ENCODE assay signal across 8 mouse cellular contexts in the genomic region with DNA sequence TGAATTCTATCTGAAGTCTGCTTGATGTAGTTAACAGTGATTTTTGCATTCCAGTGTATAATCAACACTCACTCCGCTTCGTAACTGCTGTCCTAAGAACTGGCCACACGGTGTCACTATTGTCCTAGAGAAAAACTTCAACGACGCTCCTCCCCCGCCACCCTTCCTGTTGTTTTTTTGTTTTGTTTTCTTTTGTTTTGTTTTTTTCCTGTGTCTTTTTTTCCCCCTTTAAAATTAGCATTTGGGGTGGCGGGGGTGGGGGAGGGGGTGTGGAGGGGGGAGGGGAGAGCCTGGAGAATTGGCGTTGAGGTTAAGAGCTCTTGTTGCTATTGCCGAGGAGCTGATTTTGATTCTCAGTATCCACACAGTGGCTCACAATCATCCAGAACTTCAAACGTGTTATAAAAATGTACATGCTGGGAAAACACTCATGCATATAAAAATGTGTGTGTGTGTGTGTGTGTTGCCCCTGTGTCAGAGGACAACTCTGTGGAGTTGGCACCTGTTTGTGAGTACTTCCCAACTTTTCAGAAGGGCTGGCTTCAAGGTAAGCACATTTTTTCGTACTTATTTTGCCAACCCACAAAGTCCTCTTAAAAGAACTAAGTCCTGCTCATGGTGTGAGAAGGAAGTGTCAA. TPM values are rescaled to one million over a fixed set of nuclear protein-coding genes. Genes with fewer than 3 reads are reported as not detected.
DNase-seq lines count a peak whose midpoint lies in the region; ATAC-seq lines count a peak whose summit lies in the region.

No protein-coding gene starts in this region.

- 0 out of 2 replicates have a peak, but pooled peaks cover 2% of the 10 kb centered on the region for H3K4me1 ChIP-seq in heart, embryonic 16.5 days (ENCODE audit: control insufficient read depth, insufficient read depth, low read length)

- H3K27me3 ChIP-seq in heart, embryonic 16.5 days (ENCODE audit: control insufficient read depth, insufficient read depth, low read length): no peaks in the 10 kb centered on the region

- H3K4me3 ChIP-seq in heart, embryonic 16.5 days (ENCODE audit: low read length): peak overlapping the region; percentile 60

- peak overlapping the region; percentile 60 for H3K4me2 ChIP-seq in heart, embryonic 16.5 days (ENCODE audit: low read depth, low read length)

- peak; percentile 50 for DNase-seq in gastrocnemius, adult 18-20 months (ENCODE audit: low spot score)
- no peak for DNase-seq in gastrocnemius, adult 8-10 months (ENCODE audit: low spot score in 2 of 2)
- DNase-seq in adipocyte (ENCODE audit: low spot score): peak; percentile 81
- DNase-seq in embryo, embryonic 9.5 days (ENCODE audit: extremely low spot score): peak; percentile 51
- peak; percentile 65 to 67 for DNase-seq in kidney, postnatal 25 days
- peak; percentile 73 for DNase-seq in lung, postnatal 10 days
- peak; percentile 83 for DNase-seq in retina, postnatal 1 day

- H3K9ac ChIP-seq in heart, embryonic 16.5 days (ENCODE audit: low read length): peak overlapping the region; percentile 71

- H3K27ac ChIP-seq in heart, embryonic 16.5 days (ENCODE audit: low read length): no peak overlapping the region

- 8% methylated on average over 11 of the region's 11 CpGs for WGBS in heart, embryonic 16.5 days

- peak; percentile 64; the same call in 1 of the 2 replicates for ATAC-seq in heart, embryonic 16.5 days (replicated peaks; ENCODE audit: extremely low read depth, insufficient read depth, low FRiP score)

- H3K9me3 ChIP-seq in heart, embryonic 16.5 days (replicated peaks; ENCODE audit: control insufficient read depth, low read length): 0 out of 2 replicates have a peak, but pooled peaks cover 2% of the 10 kb centered on the region

- H3K36me3 ChIP-seq in heart, embryonic 16.5 days (ENCODE audit: control insufficient read depth, insufficient read depth): no peaks in the 10 kb centered on the region

RNA-seq across cellular contexts. Expression of a gene that starts 11.8 kb away (rescaled TPM):
- 1 to 10 TPM; 3.4 TPM for total RNA-seq in gastrocnemius, adult 18-20 months (2021)
- 1 to 10 TPM; 2.9 to 3.4 (median 3.2) TPM for total RNA-seq in gastrocnemius, adult 8-10 months (2022)
- polyA plus RNA-seq in heart, embryonic 16.5 days (2015; fragmentation: Nextera tagmentation; extraction: Ambion mirVana): 10.5 and 12.5 TPM in 2 replicates

RNA-seq across cellular contexts. Expression of a gene that starts 34.7 kb away (rescaled TPM):
- total RNA-seq in gastrocnemius, adult 18-20 months (2021): 100 to 1,000 TPM; 665 to 708 TPM
- total RNA-seq in gastrocnemius, adult 8-10 months (2022): 100 to 1,000 TPM; 595 to 639 (median 634) TPM
- 19.3 and 29.1 TPM in 2 replicates for polyA plus RNA-seq in heart, embryonic 16.5 days (2015; fragmentation: Nextera tagmentation; extraction: Ambion mirVana)

RNA-seq across cellular contexts. Expression of a gene that starts 49.3 kb away (rescaled TPM):
- total RNA-seq in gastrocnemius, adult 18-20 months (2021): under 1 TPM in 1 of 2 experiments, not detected in 1; 0.30 TPM
- total RNA-seq in gastrocnemius, adult 8-10 months (2022): not detected
- 0.21 and 0.35 TPM in 2 replicates for polyA plus RNA-seq in heart, embryonic 16.5 days (2015; fragmentation: Nextera tagmentation; extraction: Ambion mirVana)

Comparison
In these comparisons a context has a peak if more than half of its experiments do, and no peak if none do; other contexts are left out.
1. DNase-seq: peak in gastrocnemius, adult 18-20 months (single experiment), adipocyte (single experiment), embryo, embryonic 9.5 days (single experiment), kidney, postnatal 25 days (2 of 2), lung, postnatal 10 days (single experiment) and retina, postnatal 1 day (single experiment); none in gastrocnemius, adult 8-10 months (0 of 2).